Mouse (Mus musculus): ENCODE measurements around the gene Gcc2. TPM values are rescaled to one million over a fixed set of nuclear protein-coding genes. Genes with fewer than 3 reads are reported as not detected.
"Not testable (repeated sequence)": the region's sequence is repeated elsewhere in the genome, so short reads cannot be mapped to it uniquely, and the experiment has no call there.

Gene Gcc2
- polyA plus RNA-seq, 1 experiment, result 63.8 TPM

- not testable (repeated sequence) for H3K27me3 ChIP-seq (ENCODE audit: control insufficient read depth, insufficient read depth, low read length); DNase-seq; H3K4me3 ChIP-seq (replicated peaks; ENCODE audit: insufficient read depth, low read depth, low read length); H3K27ac ChIP-seq (ENCODE audit: insufficient read depth, low read length); H3K4me1 ChIP-seq (ENCODE audit: control insufficient read depth, insufficient read depth, low read length)
- WGBS, result 60% methylated on average over 3 of the region's 3 CpGs
Measured at GRCm38 (mm10) chr10:58230021-58230420, 25.3 kb upstream of the Gcc2 start.

GRCm38 (mm10) chr10:58231088-58231487 lies 24.2 kb upstream of the Gcc2 start:
- H3K27ac ChIP-seq (ENCODE audit: insufficient read depth, low read length); H3K4me3 ChIP-seq (replicated peaks; ENCODE audit: insufficient read depth, low read depth, low read length); H3K4me1 ChIP-seq (ENCODE audit: control insufficient read depth, insufficient read depth, low read length); H3K27me3 ChIP-seq (ENCODE audit: control insufficient read depth, insufficient read depth, low read length): not testable (repeated sequence)
- WGBS, result 71% methylated on average over 5 of the region's 7 CpGs
- DNase-seq, result peak; percentile 35 to 51

- 89% methylated on average over 35 of the region's 35 CpGs for WGBS
- H3K27ac ChIP-seq (ENCODE audit: insufficient read depth, low read length); H3K4me3 ChIP-seq (replicated peaks; ENCODE audit: insufficient read depth, low read depth, low read length); H3K27me3 ChIP-seq (ENCODE audit: control insufficient read depth, insufficient read depth, low read length); H3K4me1 ChIP-seq (ENCODE audit: control insufficient read depth, insufficient read depth, low read length): not testable (repeated sequence)
- DNase-seq, result peak; percentile 63 to 67
Measured at GRCm38 (mm10) chr10:58231779-58232640, 23.3 kb upstream of the Gcc2 start.

GRCm38 (mm10) chr10:58232641-58232969 lies 22.7 kb upstream of the Gcc2 start, which contains the start of gene Duxf3:
TSS of gene Duxf3 (minus strand) at chr10:58232675.
- DNase-seq, result peak in 1 of 2 experiments; percentile 25
- H3K27me3 ChIP-seq (ENCODE audit: control insufficient read depth, insufficient read depth, low read length), result not testable (repeated sequence)
- WGBS, result 82% methylated on average over 8 of the region's 8 CpGs

GRCm38 (mm10) chr10:58233054-58233739 lies 22.1 kb upstream of the Gcc2 start:
- H3K27ac ChIP-seq (ENCODE audit: insufficient read depth, low read length); H3K4me1 ChIP-seq (ENCODE audit: control insufficient read depth, insufficient read depth, low read length); H3K4me3 ChIP-seq (replicated peaks; ENCODE audit: insufficient read depth, low read depth, low read length); H3K27me3 ChIP-seq (ENCODE audit: control insufficient read depth, insufficient read depth, low read length): not testable (repeated sequence)
- WGBS, result 76% methylated on average over 10 of the region's 10 CpGs
- DNase-seq, result peak in 1 of 2 experiments; percentile 31

More at GRCm38 (mm10) chr10:58232641-58232969, 22.7 kb upstream of the Gcc2 start, which contains the start of gene Duxf3:
- not testable (repeated sequence) for H3K4me3 ChIP-seq (replicated peaks; ENCODE audit: insufficient read depth, low read depth, low read length); H3K4me1 ChIP-seq (ENCODE audit: control insufficient read depth, insufficient read depth, low read length); H3K27ac ChIP-seq (ENCODE audit: insufficient read depth, low read length)

- not testable (repeated sequence) for DNase-seq; H3K4me1 ChIP-seq (ENCODE audit: control insufficient read depth, insufficient read depth, low read length); H3K27me3 ChIP-seq (ENCODE audit: control insufficient read depth, insufficient read depth, low read length); H3K27ac ChIP-seq (ENCODE audit: insufficient read depth, low read length); H3K4me3 ChIP-seq (replicated peaks; ENCODE audit: insufficient read depth, low read depth, low read length)
Measured at GRCm38 (mm10) chr10:58233740-58234121, 21.6 kb upstream of the Gcc2 start.

GRCm38 (mm10) chr10:58234985-58235384 lies 20.3 kb upstream of the Gcc2 start:
- not testable (repeated sequence) for H3K4me1 ChIP-seq (ENCODE audit: control insufficient read depth, insufficient read depth, low read length); H3K4me3 ChIP-seq (replicated peaks; ENCODE audit: insufficient read depth, low read depth, low read length); H3K27me3 ChIP-seq (ENCODE audit: control insufficient read depth, insufficient read depth, low read length); H3K27ac ChIP-seq (ENCODE audit: insufficient read depth, low read length)
- WGBS, result 81% methylated on average over 4 of the region's 4 CpGs
- peak in 1 of 2 experiments; percentile 27 for DNase-seq

GRCm38 (mm10) chr10:58236613-58237012 lies 18.7 kb upstream of the Gcc2 start, which contains the start of gene Gm4981:
TSS of gene Gm4981 (minus strand) at chr10:58236701.
- no peak for DNase-seq
- no peak for TF ChIP-seq CTCF (IDR thresholded peaks at IDR 0.05; ENCODE audit: borderline replicate concordance, insufficient read depth, low read depth, low read length)
- Histone ChIP-seq H3K27ac (ENCODE audit: insufficient read depth, low read length) (no peak within 1 kb of the TSS), H3K4me1 (ENCODE audit: control insufficient read depth, insufficient read depth, low read length) (no peaks in the 10 kb centered on the region), H3K27me3 (ENCODE audit: control insufficient read depth, insufficient read depth, low read length) (no peaks in the 10 kb centered on the region), H3K4me3 (replicated peaks; ENCODE audit: insufficient read depth, low read depth, low read length) (no peak within 1 kb of the TSS)
- 86% methylated on average over 10 of the region's 10 CpGs for WGBS

- 87% methylated on average over 8 of the region's 8 CpGs for WGBS
- not testable (repeated sequence) for H3K27me3 ChIP-seq (ENCODE audit: control insufficient read depth, insufficient read depth, low read length); H3K27ac ChIP-seq (ENCODE audit: insufficient read depth, low read length); H3K4me3 ChIP-seq (replicated peaks; ENCODE audit: insufficient read depth, low read depth, low read length); H3K4me1 ChIP-seq (ENCODE audit: control insufficient read depth, insufficient read depth, low read length)
- DNase-seq, result peak; percentile 39 to 45
Measured at GRCm38 (mm10) chr10:58238984-58239740, 16.1 kb upstream of the Gcc2 start.

Data from cerebellum, adult 2 months (tissue).